In the genomic region with DNA sequence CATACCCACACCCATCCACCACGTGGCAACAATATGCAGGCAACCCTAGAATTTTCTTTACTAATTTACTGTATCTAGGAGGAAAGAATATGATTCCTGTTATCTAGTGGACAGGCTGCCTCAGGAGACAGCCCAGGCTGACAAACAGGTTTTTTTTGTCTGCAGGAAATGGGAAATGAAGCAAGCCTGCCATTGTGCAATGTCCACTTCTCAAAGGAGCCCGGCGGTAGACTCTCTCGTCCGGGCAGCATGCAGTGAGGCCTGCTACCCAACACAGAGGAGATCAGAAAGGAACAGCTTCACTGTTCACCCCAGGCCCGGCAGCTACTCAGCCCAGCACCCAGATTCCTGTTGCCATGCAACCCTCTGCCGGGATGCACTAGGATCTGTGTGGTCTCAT, we compare ENCODE assay signal across 14 mouse cellular contexts. TPM values are rescaled to one million over a fixed set of nuclear protein-coding genes. Genes with fewer than 3 reads are reported as not detected.
DNase-seq lines count a peak whose midpoint lies in the region; ATAC-seq and TF ChIP-seq lines count a peak whose summit lies in the region.
"Had no signal": no experiment of that assay in that cellular context is flagged by ENCODE, and none has a peak within 500 bp of the region (broad histone marks: within the 10 kb centered on the region; RNA-seq: fewer than 3 reads in every experiment).

No protein-coding gene starts in this region.

- no peaks in the 10 kb centered on the region for H3K9me3 ChIP-seq in liver, postnatal 0 days (ENCODE audit: low read length)
- H3K9me3 ChIP-seq: embryonic facial prominence, embryonic 15.5 days; midbrain, embryonic 15.5 days had no signal

- no peaks in the 10 kb centered on the region for H3K4me1 ChIP-seq in liver, postnatal 0 days (ENCODE audit: insufficient read depth)
- H3K4me1 ChIP-seq: midbrain, embryonic 15.5 days had no signal

- H3K27me3 ChIP-seq in liver, postnatal 0 days (ENCODE audit: insufficient read depth, low read length): no peaks in the 10 kb centered on the region
- H3K27me3 ChIP-seq: CH12.LX; embryonic facial prominence, embryonic 15.5 days; midbrain, embryonic 15.5 days had no signal

- H3K4me2 ChIP-seq in liver, postnatal 0 days (ENCODE audit: low read depth, low read length): no peak overlapping the region
- H3K4me2 ChIP-seq: embryonic facial prominence, embryonic 15.5 days; midbrain, embryonic 15.5 days had no signal

- TF ChIP-seq CTCF in layer of hippocampus, adult 2 months (conservative IDR thresholded peaks at IDR 0.05): no peak
- no peak for TF ChIP-seq CTCF in liver, postnatal 0 days (IDR thresholded peaks at IDR 0.05; ENCODE audit: low read depth)

- no peak for TF ChIP-seq EP300 in liver, postnatal 0 days (IDR thresholded peaks at IDR 0.05; ENCODE audit: low read depth)

- H3K36me3 ChIP-seq in liver, postnatal 0 days (replicated peaks; ENCODE audit: insufficient read depth, low read length): peaks cover 13% of the 10 kb centered on the region

- ATAC-seq in liver, postnatal 0 days: no peak; the same call in 1 of the 2 replicates
- peak; percentile 78 for ATAC-seq in megakaryocyte progenitor cell, adult 5-6 weeks (replicated peaks; ENCODE audit: poor library complexity)
- ATAC-seq: midbrain, embryonic 15.5 days had no signal

- 60% methylated on average over 7 of the region's 7 CpGs for WGBS in liver, postnatal 0 days (ENCODE audit: insufficient replicate concordance)

- no peak overlapping the region for H3K9ac ChIP-seq in liver, postnatal 0 days (replicated peaks)
- H3K9ac ChIP-seq: embryonic facial prominence, embryonic 15.5 days; midbrain, embryonic 15.5 days had no signal

- no peak overlapping the region for H3K27ac ChIP-seq in layer of hippocampus, adult 2 months
- H3K27ac ChIP-seq in liver, postnatal 0 days (ENCODE audit: low read depth): 0 out of 2 replicates have a peak overlapping the region, but pooled peaks have one; percentile 30
- H3K27ac ChIP-seq: embryonic facial prominence, embryonic 15.5 days; midbrain, embryonic 15.5 days had no signal

- no peak overlapping the region for H3K4me3 ChIP-seq in layer of hippocampus, adult 2 months
- H3K4me3 ChIP-seq in liver, postnatal 0 days (ENCODE audit: low read depth, low read length): no peak overlapping the region
- H3K4me3 ChIP-seq: embryonic facial prominence, embryonic 15.5 days; midbrain, embryonic 15.5 days had no signal

- peak; percentile 46 for DNase-seq in layer of hippocampus, adult 11-12 months (ENCODE audit: low spot score)
- no peak for DNase-seq in layer of hippocampus, adult 2 months (ENCODE audit: low spot score in 2 of 2)
- DNase-seq in c-Kit-positive CD71-negative TER-119-negative erythroid progenitor cells, embryonic 14.5 days (ENCODE audit: low read depth): peak; percentile 32
- peak; percentile 62 for DNase-seq in liver, postnatal 0 days
- no peak for DNase-seq in testis, postnatal 10 days (ENCODE audit: low spot score)
- DNase-seq in kidney, adult 9 months: no peak
- no peak for DNase-seq in frontal cortex, postnatal 36 days (ENCODE audit: low spot score in 2 of 2)
- DNase-seq: gastrocnemius, postnatal 10 days; kidney, postnatal 25 days; left cerebral cortex, postnatal 4 days had no signal

RNA-seq across cellular contexts. Expression of a gene that starts 59.2 kb away (rescaled TPM):
- 10 to 100 TPM; 22.5 to 22.9 TPM for total RNA-seq in layer of hippocampus, adult 2 months (2021)
- 11.1 and 12.2 TPM in 2 replicates for polyA plus RNA-seq in liver, postnatal 0 days (2015; fragmentation: Nextera tagmentation; extraction: Ambion mirVana)
- total RNA-seq in megakaryocyte progenitor cell, adult 5-6 weeks (2015): 13.9 and 15.9 TPM in 2 replicates
- 24.6 and 25.0 TPM in 2 replicates for total RNA-seq in megakaryocyte progenitor cell, adult 5-6 weeks (2017)

Comparison
In these comparisons a context has a peak if more than half of its experiments do, and no peak if none do; other contexts are left out.
1. DNase-seq: peak in layer of hippocampus, adult 11-12 months (single experiment), c-Kit-positive CD71-negative TER-119-negative erythroid progenitor cells, embryonic 14.5 days (single experiment) and liver, postnatal 0 days (single experiment); none in layer of hippocampus, adult 2 months (0 of 2), testis, postnatal 10 days (single experiment), kidney, adult 9 months (single experiment) and frontal cortex, postnatal 36 days (0 of 2).